Mouse (Mus musculus): ENCODE results near the gene Gnaq. TPM values are rescaled to one million over a fixed set of nuclear protein-coding genes. Genes with fewer than 3 reads are reported as not detected.

The Gnaq gene
- total RNA-seq, 1 experiment from 2014 or later = 65.7 TPM

Small RNAs within 50 kb of the gene (microRNA-seq; reads per million reads assigned to microRNA genes)
- gene Mir496b = 0 reads per million in 2 experiments

Other genes with a start within 250 kb of the Gnaq start
- 64.9 and 81.4 TPM in 2 replicates for gene Psat1, start 185.5 kb upstream of the Gnaq start, total RNA-seq (2021)
- gene Cep78, start 147.8 kb upstream of the Gnaq start, total RNA-seq (2021) = 9.9 and 11.3 TPM in 2 replicates

Measured in adrenal gland, postnatal 25 days (tissue).